Mouse (Mus musculus) midbrain, embryonic 15.5 days (tissue): ENCODE data around the gene Rhod. TPM values are rescaled to one million over a fixed set of nuclear protein-coding genes. Genes with fewer than 3 reads are reported as not detected.
"Not testable (repeated sequence)": the region's sequence is repeated elsewhere in the genome, so short reads cannot be mapped to it uniquely, and the experiment has no call there.

Experiments
- ATAC-seq: fragments of 200-750 bp; cut with Nextera tagmentation; replicated peaks from 2 replicates; pipeline ENCODE4 v1.8.0; 2017; ENCODE audit warnings: moderate TSS enrichment
- H3K27ac ChIP-seq: fragments of 300-500 bp; sonication (generic); 2 replicates; pipeline ENCODE4 v1.5.1; 2015; ENCODE audit warnings: mild to moderate bottlenecking, inconsistent platforms
- H3K27me3 ChIP-seq: fragments of 300-500 bp; sonication (generic); replicated peaks from 2 replicates; pipeline ENCODE4 v1.6.1; 2015; ENCODE audit warnings: inconsistent platforms
- H3K36me3 ChIP-seq: fragments of 300-500 bp; sonication (generic); replicated peaks from 2 replicates; pipeline ENCODE4 v1.6.1; 2015; ENCODE audit warnings: inconsistent platforms
- H3K4me1 ChIP-seq: fragments of 300-500 bp; sonication (generic); 2 replicates; pipeline ENCODE4 v1.6.1; 2015; ENCODE audit warnings: inconsistent platforms
- H3K4me2 ChIP-seq: fragments of 300-500 bp; sonication (generic); 2 replicates; pipeline ENCODE4 v1.6.1; 2015; ENCODE audit warnings: inconsistent platforms, mild to moderate bottlenecking, moderate library complexity
- H3K4me3 ChIP-seq: fragments of 300-500 bp; sonication (generic); 2 replicates; pipeline ENCODE4 v1.5.1; 2015; ENCODE audit warnings: mild to moderate bottlenecking, inconsistent platforms
- H3K9ac ChIP-seq: fragments of 300-500 bp; sonication (generic); 2 replicates; pipeline ENCODE4 v1.6.1; 2015; ENCODE audit warnings: mild to moderate bottlenecking, inconsistent platforms
- H3K9me3 ChIP-seq: fragments of 300-500 bp; sonication (generic); 2 replicates; pipeline ENCODE4 v1.6.1; 2016; ENCODE audit warnings: inconsistent platforms
- WGBS: fragments of 180-500 bp; shearing (Covaris S2); methylation state at CpG from one replicate; pipeline ENCODE4 v1.1.7; 2015; ENCODE audit warnings: mixed read lengths; 5-methylcytosine and 5-hydroxymethylcytosine counted together
- polyA plus RNA-seq: library from polyadenylated mRNA; unstranded; fragments of >200 nt; fragmentation: Nextera tagmentation; extraction: Ambion mirVana; gene quantifications from 2 replicates; pipeline ENCODE4 v1.2.1, GENCODE M21; 2015

The Rhod gene
- polyA plus RNA-seq, 1 experiment from 2014 or later: 5.5 TPM

DNA sequence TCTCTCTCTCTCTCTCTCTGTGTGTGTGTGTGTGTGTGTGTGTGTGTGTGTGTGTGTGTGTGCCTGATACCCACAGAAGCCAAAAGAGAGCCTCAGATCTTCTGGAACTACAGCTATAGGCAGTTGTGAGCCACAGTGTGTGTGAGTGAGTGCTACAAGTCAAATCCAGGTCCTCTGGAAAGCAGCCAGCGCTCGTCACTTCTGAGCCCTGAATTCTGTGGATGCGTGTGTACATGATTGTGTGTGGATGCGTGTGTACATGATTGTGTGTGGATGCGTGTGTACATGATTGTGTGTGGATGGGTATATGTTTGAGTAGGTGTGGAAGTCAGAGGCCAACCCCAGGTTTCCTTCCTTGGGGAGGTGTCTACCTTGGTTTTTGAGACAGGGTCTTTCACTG is 34.3 kb upstream of the Rhod start:
- H3K4me2 ChIP-seq: no peak overlapping the region
- no peak overlapping the region for H3K9ac ChIP-seq
- no peaks in the 10 kb centered on the region for H3K9me3 ChIP-seq
- ATAC-seq: no peak
- 92% methylated on average over 5 of the region's 5 CpGs for WGBS
- peaks cover 13% of the 10 kb centered on the region for H3K4me1 ChIP-seq
- H3K36me3 ChIP-seq: no peaks in the 10 kb centered on the region
- H3K27me3 ChIP-seq: peaks cover 27% of the 10 kb centered on the region
- no peak overlapping the region for H3K4me3 ChIP-seq
- no peak overlapping the region for H3K27ac ChIP-seq

DNA sequence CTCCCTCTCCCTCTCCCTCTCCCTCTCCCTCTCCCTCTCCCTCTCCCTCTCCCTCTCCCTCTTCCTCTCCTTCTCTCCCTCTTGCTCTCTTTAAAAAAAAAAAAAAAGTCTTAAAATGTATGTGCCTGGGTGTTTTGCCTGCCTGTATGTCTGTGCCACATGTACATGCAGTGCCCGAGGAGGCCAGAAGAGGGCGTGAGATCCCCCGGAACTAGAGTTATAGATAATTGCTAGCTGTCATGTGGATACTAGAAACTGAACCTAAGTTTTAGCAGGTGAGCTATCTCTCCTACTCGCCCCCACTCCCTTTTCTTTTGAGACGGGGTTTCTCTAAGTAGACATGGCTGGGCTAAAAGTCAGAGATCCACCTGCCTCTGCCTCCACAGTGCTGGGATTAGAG is 29.1 kb upstream of the Rhod start:
- Histone ChIP-seq H3K4me3 (no peak overlapping the region), H3K9me3 (no peaks in the 10 kb centered on the region), H3K4me1 (no peaks in the 10 kb centered on the region), H3K4me2 (no peak overlapping the region), H3K36me3 (no peaks in the 10 kb centered on the region), H3K27me3 (no peaks in the 10 kb centered on the region), H3K27ac (no peak overlapping the region), H3K9ac (no peak overlapping the region)
- no peak for ATAC-seq
- WGBS: 41% methylated on average over 5 of the region's 5 CpGs

DNA sequence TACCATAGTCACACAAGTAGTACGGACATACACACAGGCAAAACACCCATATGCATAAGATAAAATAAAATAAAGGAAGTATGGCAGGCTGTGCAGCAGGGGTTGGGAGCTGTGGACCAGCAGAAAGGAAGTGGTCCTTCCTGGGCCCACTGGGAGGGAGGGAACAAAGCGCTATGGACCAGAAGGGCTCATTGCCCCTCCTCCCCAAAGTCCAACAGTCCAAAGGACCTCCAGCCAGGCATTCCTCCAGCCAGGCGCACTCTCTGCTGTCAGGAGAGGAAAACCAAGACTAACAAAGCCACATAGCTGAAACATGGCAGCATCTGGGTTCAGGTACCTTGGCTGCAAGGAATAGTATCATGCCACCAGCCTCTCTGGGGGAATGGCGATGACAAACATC is 25.4 kb upstream of the Rhod start:
- Histone ChIP-seq H3K9me3 (no peaks in the 10 kb centered on the region), H3K27me3 (no peaks in the 10 kb centered on the region), H3K4me2 (no peak overlapping the region), H3K4me3 (no peak overlapping the region), H3K36me3 (no peaks in the 10 kb centered on the region), H3K4me1 (no peaks in the 10 kb centered on the region), H3K27ac (no peak overlapping the region), H3K9ac (no peak overlapping the region)
- no peak for ATAC-seq
- 91% methylated on average over 4 of the region's 4 CpGs for WGBS

DNA sequence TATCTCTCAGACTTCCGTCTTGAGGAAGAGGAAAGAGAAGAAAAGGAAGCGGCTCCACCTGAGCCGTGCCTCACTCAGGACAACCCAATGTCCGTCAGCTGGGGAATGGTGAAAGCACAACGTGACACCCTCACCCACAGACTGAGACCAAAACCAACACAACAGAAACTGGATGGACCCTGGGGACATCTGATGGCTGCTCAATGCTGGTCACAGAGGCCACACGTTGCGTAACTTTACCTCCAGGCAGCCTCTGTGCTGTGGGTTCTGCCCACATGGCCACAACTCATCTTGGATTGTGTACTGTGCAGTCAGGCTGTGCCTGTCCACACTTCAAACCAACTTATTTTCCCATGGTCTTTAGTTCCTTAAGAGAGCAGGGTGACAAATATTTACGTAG is 22.7 kb upstream of the Rhod start:
- Histone ChIP-seq H3K27ac (no peak overlapping the region), H3K4me1 (no peaks in the 10 kb centered on the region), H3K9me3 (no peaks in the 10 kb centered on the region), H3K27me3 (no peaks in the 10 kb centered on the region), H3K9ac (no peak overlapping the region), H3K4me2 (no peak overlapping the region), H3K4me3 (no peak overlapping the region), H3K36me3 (no peaks in the 10 kb centered on the region)
- no peak for ATAC-seq
- WGBS: 83% methylated on average over 8 of the region's 8 CpGs

GRCm38 (mm10) chr19:4456227-4456626 is 17.0 kb upstream of the Rhod start:
- ATAC-seq: no peak
- no peaks in the 10 kb centered on the region for H3K27me3 ChIP-seq
- H3K4me3 ChIP-seq: no peak overlapping the region
- H3K4me2 ChIP-seq: no peak overlapping the region
- no peak overlapping the region for H3K9ac ChIP-seq
- no peaks in the 10 kb centered on the region for H3K9me3 ChIP-seq
- H3K4me1 ChIP-seq: no peaks in the 10 kb centered on the region
- H3K36me3 ChIP-seq: no peaks in the 10 kb centered on the region
- WGBS: 7% methylated on average over 11 of the region's 11 CpGs
- H3K27ac ChIP-seq: no peak overlapping the region

- ATAC-seq: no peak
- Histone ChIP-seq H3K4me2 (no peak overlapping the region), H3K9ac (no peak overlapping the region), H3K9me3 (no peaks in the 10 kb centered on the region), H3K4me3 (no peak overlapping the region), H3K27ac (no peak overlapping the region), H3K4me1 (no peaks in the 10 kb centered on the region), H3K27me3 (no peaks in the 10 kb centered on the region), H3K36me3 (no peaks in the 10 kb centered on the region)
- WGBS: 74% methylated on average over 15 of the region's 15 CpGs
Observed at GRCm38 (mm10) chr19:4455071-4455800, 16.0 kb upstream of the Rhod start.

DNA sequence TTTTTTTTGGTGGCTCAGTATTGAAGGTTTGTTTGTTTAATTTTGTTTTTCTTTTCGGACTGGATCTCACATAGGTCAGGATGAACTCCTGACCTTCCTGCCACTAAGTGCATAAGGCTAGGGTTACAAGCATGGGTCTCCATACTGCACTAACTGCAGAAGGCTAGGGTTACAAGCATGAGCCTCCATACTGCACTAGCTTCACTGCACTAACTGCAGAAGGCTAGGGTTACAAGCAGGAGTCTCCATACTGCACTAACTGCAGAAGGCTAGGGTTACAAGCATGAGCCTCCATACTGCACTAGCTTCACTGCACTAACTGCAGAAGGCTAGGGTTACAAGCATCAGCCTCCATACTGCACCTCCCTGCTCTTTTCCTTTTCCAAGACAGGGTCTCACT is 14.8 kb upstream of the Rhod start:
- H3K9ac ChIP-seq, H3K4me1 ChIP-seq, H3K36me3 ChIP-seq, ATAC-seq, H3K4me2 ChIP-seq, H3K9me3 ChIP-seq, H3K4me3 ChIP-seq, H3K27ac ChIP-seq, H3K27me3 ChIP-seq: not testable (repeated sequence)
- 76% methylated on average over 1 of the region's 1 CpGs for WGBS

- no peak overlapping the region for H3K27ac ChIP-seq
- no peak overlapping the region for H3K9ac ChIP-seq
- H3K4me3 ChIP-seq: no peak overlapping the region
- H3K4me2 ChIP-seq: no peak overlapping the region
- no peaks in the 10 kb centered on the region for H3K4me1 ChIP-seq
- no peaks in the 10 kb centered on the region for H3K36me3 ChIP-seq
- H3K9me3 ChIP-seq: no peaks in the 10 kb centered on the region
- 39% methylated on average over 4 of the region's 4 CpGs for WGBS
- no peak for ATAC-seq
- H3K27me3 ChIP-seq: no peaks in the 10 kb centered on the region
Observed at GRCm38 (mm10) chr19:4452525-4452924, 13.3 kb upstream of the Rhod start.

GRCm38 (mm10) chr19:4451965-4452364 is 12.7 kb upstream of the Rhod start:
- ATAC-seq: no peak
- H3K9ac ChIP-seq: no peak overlapping the region
- 22% methylated on average over 5 of the region's 5 CpGs for WGBS

GRCm38 (mm10) chr19:4451098-4451497 is 11.9 kb upstream of the Rhod start:
- Histone ChIP-seq H3K27ac (no peak overlapping the region), H3K27me3 (no peaks in the 10 kb centered on the region), H3K36me3 (no peaks in the 10 kb centered on the region), H3K9me3 (no peaks in the 10 kb centered on the region), H3K4me2 (no peak overlapping the region), H3K9ac (no peak overlapping the region), H3K4me1 (no peaks in the 10 kb centered on the region), H3K4me3 (no peak overlapping the region)
- ATAC-seq: no peak
- 66% methylated on average over 8 of the region's 8 CpGs for WGBS

More at GRCm38 (mm10) chr19:4451965-4452364, 12.7 kb upstream of the Rhod start:
- H3K36me3 ChIP-seq: no peaks in the 10 kb centered on the region
- H3K9me3 ChIP-seq: no peaks in the 10 kb centered on the region
- H3K4me3 ChIP-seq: no peak overlapping the region
- no peaks in the 10 kb centered on the region for H3K27me3 ChIP-seq
- H3K4me2 ChIP-seq: no peak overlapping the region
- no peaks in the 10 kb centered on the region for H3K4me1 ChIP-seq
- H3K27ac ChIP-seq: no peak overlapping the region

GRCm38 (mm10) chr19:4450666-4451065 is 11.4 kb upstream of the Rhod start:
- no peaks in the 10 kb centered on the region for H3K36me3 ChIP-seq
- H3K4me3 ChIP-seq: no peak overlapping the region
- no peaks in the 10 kb centered on the region for H3K4me1 ChIP-seq
- H3K9me3 ChIP-seq: no peaks in the 10 kb centered on the region
- WGBS: 68% methylated on average over 5 of the region's 5 CpGs
- ATAC-seq: no peak
- H3K9ac ChIP-seq: no peak overlapping the region
- H3K27ac ChIP-seq: no peak overlapping the region
- no peaks in the 10 kb centered on the region for H3K27me3 ChIP-seq
- H3K4me2 ChIP-seq: no peak overlapping the region

GRCm38 (mm10) chr19:4449230-4449629 is 10.0 kb upstream of the Rhod start:
- H3K27me3 ChIP-seq: no peaks in the 10 kb centered on the region
- no peak for ATAC-seq
- no peak overlapping the region for H3K4me2 ChIP-seq
- H3K4me1 ChIP-seq: no peaks in the 10 kb centered on the region
- H3K36me3 ChIP-seq: no peaks in the 10 kb centered on the region
- 94% methylated on average over 9 of the region's 9 CpGs for WGBS
- no peak overlapping the region for H3K9ac ChIP-seq
- H3K27ac ChIP-seq: no peak overlapping the region
- no peak overlapping the region for H3K4me3 ChIP-seq
- H3K9me3 ChIP-seq: no peaks in the 10 kb centered on the region

DNA sequence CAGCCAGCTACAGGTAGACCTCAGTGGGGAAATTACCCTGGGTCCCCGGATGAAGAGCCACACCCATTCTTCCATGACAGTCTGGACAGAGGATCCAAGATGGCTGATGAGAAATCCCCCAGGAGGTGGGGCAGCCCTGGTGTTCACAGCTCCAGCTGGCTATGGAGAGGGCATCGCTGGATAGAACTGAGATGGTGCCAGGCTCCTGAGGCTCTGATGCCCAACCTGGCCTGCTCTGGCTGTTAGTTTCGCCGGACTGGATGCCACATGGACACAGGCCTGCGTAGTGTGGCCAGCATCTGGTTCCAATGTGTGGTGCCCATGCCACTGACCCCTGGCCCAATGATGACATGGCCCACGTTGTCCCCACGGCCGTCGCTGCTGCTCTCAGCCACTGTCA is 8.2 kb upstream of the Rhod start:
- Histone ChIP-seq H3K4me1 (no peaks in the 10 kb centered on the region), H3K4me3 (no peak overlapping the region), H3K4me2 (no peak overlapping the region), H3K27ac (no peak overlapping the region), H3K9me3 (no peaks in the 10 kb centered on the region), H3K27me3 (no peaks in the 10 kb centered on the region), H3K9ac (no peak overlapping the region), H3K36me3 (no peaks in the 10 kb centered on the region)
- WGBS: 89% methylated on average over 9 of the region's 9 CpGs
- no peak for ATAC-seq
